Mouse (Mus musculus) G1E (cell line): ENCODE measurements around the gene Ctdspl.

ENCODE experiments used
- CTCF ChIP-seq: IDR thresholded peaks from 2 replicates; pipeline ENCODE4 v1.5.1; 2012; ENCODE audit warnings: low read depth, low read length, inconsistent platforms, mixed read lengths
- GATA1 ChIP-seq: IDR thresholded peaks from 2 replicates; pipeline ENCODE4 v1.6.1; 2012; ENCODE audit warnings: borderline replicate concordance, low read length, inconsistent platforms, mixed read lengths
- GATA2 ChIP-seq: IDR thresholded peaks from 2 replicates; pipeline ENCODE4 v1.6.1; 2012; ENCODE audit warnings: low read depth, low read length, inconsistent platforms, borderline replicate concordance
- POLR2AphosphoS5 ChIP-seq: IDR thresholded peaks from 2 replicates; pipeline ENCODE4 v1.6.1; 2012; ENCODE audit warnings: low read depth, low read length, inconsistent platforms; ENCODE audit not compliant: insufficient replicate concordance
- TAL1 ChIP-seq: conservative IDR thresholded peaks from 2 replicates; pipeline ENCODE4 v1.6.1; 2012; ENCODE audit warnings: low read depth, low read length, inconsistent platforms, mixed read lengths

- TF ChIP-seq CTCF: no peak
- TF ChIP-seq POLR2AphosphoS5: no peak
- no peak for TF ChIP-seq GATA1
- no peak for TF ChIP-seq TAL1
- no peak for TF ChIP-seq GATA2
Observed at GRCm38 (mm10) chr9:118969810-118970209, 43.6 kb downstream of the Ctdspl start.
